Mouse (Mus musculus): ENCODE data around the gene Lrrc8b. TPM values are rescaled to one million over a fixed set of nuclear protein-coding genes. Genes with fewer than 3 reads are reported as not detected.

Gene Lrrc8b
- polyA plus RNA-seq, 1 experiment from 2014 or later = 5.5 TPM

- Histone ChIP-seq H3K9ac (replicated peaks; ENCODE audit: low read length) (no peak overlapping the region), H3K4me3 (ENCODE audit: low read length) (no peak overlapping the region), H3K27me3 (ENCODE audit: insufficient read depth, low read length) (no peaks in the 10 kb centered on the region), H3K4me2 (replicated peaks; ENCODE audit: low read depth, low read length) (no peak overlapping the region), H3K36me3 (ENCODE audit: insufficient read depth, low read length) (no peaks in the 10 kb centered on the region), H3K27ac (ENCODE audit: low read length) (no peak overlapping the region), H3K9me3 (ENCODE audit: low read length) (no peaks in the 10 kb centered on the region), H3K4me1 (ENCODE audit: insufficient read depth, low read length) (peaks cover 7% of the 10 kb centered on the region; the same call in 1 of the 2 replicates)
- WGBS = 62% methylated on average over 5 of the region's 5 CpGs
- peak; percentile 4; the same call in 1 of the 2 replicates for ATAC-seq (ENCODE audit: low FRiP score, low TSS enrichment)
These were observed 26.8 kb downstream of the Lrrc8b start for GRCm38 (mm10) chr5:105442212-105443000.

GRCm38 (mm10) chr5:105443057-105443815 lies 27.7 kb downstream of the Lrrc8b start:
- Histone ChIP-seq H3K36me3 (ENCODE audit: insufficient read depth, low read length) (no peaks in the 10 kb centered on the region), H3K4me2 (replicated peaks; ENCODE audit: low read depth, low read length) (no peak overlapping the region), H3K4me3 (ENCODE audit: low read length) (no peak overlapping the region), H3K27me3 (ENCODE audit: insufficient read depth, low read length) (no peaks in the 10 kb centered on the region), H3K9me3 (ENCODE audit: low read length) (no peaks in the 10 kb centered on the region), H3K4me1 (ENCODE audit: insufficient read depth, low read length) (peaks cover 7% of the 10 kb centered on the region; the same call in 1 of the 2 replicates), H3K27ac (ENCODE audit: low read length) (peak overlapping the region; percentile 41), H3K9ac (replicated peaks; ENCODE audit: low read length) (no peak overlapping the region)
- 21% methylated on average over 11 of the region's 11 CpGs for WGBS
- ATAC-seq (ENCODE audit: low FRiP score, low TSS enrichment) = no peak

GRCm38 (mm10) chr5:105445686-105446085 lies 30.1 kb downstream of the Lrrc8b start:
- Histone ChIP-seq H3K36me3 (ENCODE audit: insufficient read depth, low read length) (no peaks in the 10 kb centered on the region), H3K27me3 (ENCODE audit: insufficient read depth, low read length) (no peaks in the 10 kb centered on the region), H3K9me3 (ENCODE audit: low read length) (no peaks in the 10 kb centered on the region), H3K4me2 (replicated peaks; ENCODE audit: low read depth, low read length) (no peak overlapping the region), H3K9ac (replicated peaks; ENCODE audit: low read length) (no peak overlapping the region), H3K4me3 (ENCODE audit: low read length) (no peak overlapping the region), H3K4me1 (ENCODE audit: insufficient read depth, low read length) (peaks cover 4% of the 10 kb centered on the region; the same call in 1 of the 2 replicates), H3K27ac (ENCODE audit: low read length) (no peak overlapping the region)
- ATAC-seq (ENCODE audit: low FRiP score, low TSS enrichment) = no peak
- WGBS = 63% methylated on average over 6 of the region's 6 CpGs

- H3K27me3 ChIP-seq (ENCODE audit: insufficient read depth, low read length) = no peaks in the 10 kb centered on the region
- ATAC-seq (ENCODE audit: low FRiP score, low TSS enrichment) = no peak
- no peak overlapping the region for H3K9ac ChIP-seq (replicated peaks; ENCODE audit: low read length)
- H3K9me3 ChIP-seq (ENCODE audit: low read length) = no peaks in the 10 kb centered on the region
- 11% methylated on average over 1 of the region's 1 CpGs for WGBS
- H3K4me1 ChIP-seq (ENCODE audit: insufficient read depth, low read length) = peaks cover 15% of the 10 kb centered on the region
- H3K4me3 ChIP-seq (ENCODE audit: low read length) = no peak overlapping the region
- no peak overlapping the region for H3K27ac ChIP-seq (ENCODE audit: low read length)
- no peak overlapping the region for H3K4me2 ChIP-seq (replicated peaks; ENCODE audit: low read depth, low read length)
- no peaks in the 10 kb centered on the region for H3K36me3 ChIP-seq (ENCODE audit: insufficient read depth, low read length)
These were observed 38.5 kb downstream of the Lrrc8b start for GRCm38 (mm10) chr5:105454105-105454504.

GRCm38 (mm10) chr5:105459077-105459476 lies 43.5 kb downstream of the Lrrc8b start:
- Histone ChIP-seq H3K36me3 (ENCODE audit: insufficient read depth, low read length) (no peaks in the 10 kb centered on the region), H3K9me3 (ENCODE audit: low read length) (no peaks in the 10 kb centered on the region), H3K9ac (replicated peaks; ENCODE audit: low read length) (no peak overlapping the region), H3K4me1 (ENCODE audit: insufficient read depth, low read length) (peaks cover 16% of the 10 kb centered on the region), H3K4me3 (ENCODE audit: low read length) (no peak overlapping the region), H3K27me3 (ENCODE audit: insufficient read depth, low read length) (no peaks in the 10 kb centered on the region), H3K27ac (ENCODE audit: low read length) (peak overlapping the region; percentile 53; the same call in 1 of the 2 replicates), H3K4me2 (replicated peaks; ENCODE audit: low read depth, low read length) (no peak overlapping the region)
- WGBS = 26% methylated on average over 6 of the region's 6 CpGs
- peak; percentile 65; the same call in 1 of the 2 replicates for ATAC-seq (ENCODE audit: low FRiP score, low TSS enrichment)

GRCm38 (mm10) chr5:105460551-105460950 lies 45.0 kb downstream of the Lrrc8b start:
- Histone ChIP-seq H3K4me3 (ENCODE audit: low read length) (no peak overlapping the region), H3K27me3 (ENCODE audit: insufficient read depth, low read length) (no peaks in the 10 kb centered on the region), H3K9me3 (ENCODE audit: low read length) (no peaks in the 10 kb centered on the region), H3K4me1 (ENCODE audit: insufficient read depth, low read length) (peaks cover 14% of the 10 kb centered on the region), H3K36me3 (ENCODE audit: insufficient read depth, low read length) (no peaks in the 10 kb centered on the region), H3K27ac (ENCODE audit: low read length) (no peak overlapping the region), H3K4me2 (replicated peaks; ENCODE audit: low read depth, low read length) (no peak overlapping the region), H3K9ac (replicated peaks; ENCODE audit: low read length) (no peak overlapping the region)
- 60% methylated on average over 5 of the region's 5 CpGs for WGBS
- no peak for ATAC-seq (ENCODE audit: low FRiP score, low TSS enrichment)

GRCm38 (mm10) chr5:105461076-105461475 lies 45.5 kb downstream of the Lrrc8b start:
- ATAC-seq (ENCODE audit: low FRiP score, low TSS enrichment) = no peak
- no peaks in the 10 kb centered on the region for H3K9me3 ChIP-seq (ENCODE audit: low read length)
- H3K9ac ChIP-seq (replicated peaks; ENCODE audit: low read length) = no peak overlapping the region
- H3K36me3 ChIP-seq (ENCODE audit: insufficient read depth, low read length) = no peaks in the 10 kb centered on the region
- WGBS = 83% methylated on average over 1 of the region's 1 CpGs
- no peaks in the 10 kb centered on the region for H3K27me3 ChIP-seq (ENCODE audit: insufficient read depth, low read length)
- peaks cover 14% of the 10 kb centered on the region for H3K4me1 ChIP-seq (ENCODE audit: insufficient read depth, low read length)
- no peak overlapping the region for H3K4me3 ChIP-seq (ENCODE audit: low read length)
- no peak overlapping the region for H3K27ac ChIP-seq (ENCODE audit: low read length)
- no peak overlapping the region for H3K4me2 ChIP-seq (replicated peaks; ENCODE audit: low read depth, low read length)

GRCm38 (mm10) chr5:105464671-105465070 lies 49.1 kb downstream of the Lrrc8b start:
- Histone ChIP-seq H3K4me3 (ENCODE audit: low read length) (no peak overlapping the region), H3K27ac (ENCODE audit: low read length) (no peak overlapping the region), H3K9me3 (ENCODE audit: low read length) (no peaks in the 10 kb centered on the region), H3K4me2 (replicated peaks; ENCODE audit: low read depth, low read length) (no peak overlapping the region), H3K27me3 (ENCODE audit: insufficient read depth, low read length) (no peaks in the 10 kb centered on the region), H3K4me1 (ENCODE audit: insufficient read depth, low read length) (peaks cover 3% of the 10 kb centered on the region), H3K36me3 (ENCODE audit: insufficient read depth, low read length) (no peaks in the 10 kb centered on the region), H3K9ac (replicated peaks; ENCODE audit: low read length) (no peak overlapping the region)
- no peak for ATAC-seq (ENCODE audit: low FRiP score, low TSS enrichment)

- H3K4me2 ChIP-seq (replicated peaks; ENCODE audit: low read depth, low read length) = no peak overlapping the region
- no peaks in the 10 kb centered on the region for H3K4me1 ChIP-seq (ENCODE audit: insufficient read depth, low read length)
- no peaks in the 10 kb centered on the region for H3K27me3 ChIP-seq (ENCODE audit: insufficient read depth, low read length)
- 65% methylated on average over 8 of the region's 8 CpGs for WGBS
- no peaks in the 10 kb centered on the region for H3K36me3 ChIP-seq (ENCODE audit: insufficient read depth, low read length)
- no peak overlapping the region for H3K9ac ChIP-seq (replicated peaks; ENCODE audit: low read length)
- peak; percentile 63; the same call in 1 of the 2 replicates for ATAC-seq (ENCODE audit: low FRiP score, low TSS enrichment)
- H3K27ac ChIP-seq (ENCODE audit: low read length) = no peak overlapping the region
- no peaks in the 10 kb centered on the region for H3K9me3 ChIP-seq (ENCODE audit: low read length)
- H3K4me3 ChIP-seq (ENCODE audit: low read length) = no peak overlapping the region
These were observed 50.0 kb downstream of the Lrrc8b start for GRCm38 (mm10) chr5:105465550-105465949.

- Histone ChIP-seq H3K36me3 (ENCODE audit: insufficient read depth, low read length) (no peaks in the 10 kb centered on the region), H3K9me3 (ENCODE audit: low read length) (no peaks in the 10 kb centered on the region), H3K4me3 (ENCODE audit: low read length) (no peak overlapping the region), H3K27ac (ENCODE audit: low read length) (no peak overlapping the region), H3K4me1 (ENCODE audit: insufficient read depth, low read length) (no peaks in the 10 kb centered on the region), H3K27me3 (ENCODE audit: insufficient read depth, low read length) (no peaks in the 10 kb centered on the region), H3K4me2 (replicated peaks; ENCODE audit: low read depth, low read length) (no peak overlapping the region), H3K9ac (replicated peaks; ENCODE audit: low read length) (no peak overlapping the region)
- WGBS = 94% methylated on average over 7 of the region's 7 CpGs
- ATAC-seq (ENCODE audit: low FRiP score, low TSS enrichment) = no peak
These were observed 50.9 kb downstream of the Lrrc8b start for GRCm38 (mm10) chr5:105466471-105466902.
